Mouse (Mus musculus) intestine, embryonic 15.5 days (tissue): ENCODE measurements at regions not wholly inside any gene's neighbourhood (a gene's known extent, or its start where the extent isn't known, plus 50 kb on each side); places are given as distances from the start of the nearest gene placed in this dataset.

ENCODE experiments used
- ATAC-seq: fragments of 200-750 bp; cut with Nextera tagmentation; 2 replicates; pipeline ENCODE4 v1.8.0; 2017; ENCODE audit warnings: moderate TSS enrichment, moderate library complexity
- H3K27ac ChIP-seq: fragments of 300-500 bp; sonication (generic); 2 replicates; pipeline ENCODE4 v1.5.1; 2015; ENCODE audit warnings: mild to moderate bottlenecking, inconsistent platforms
- H3K27me3 ChIP-seq: fragments of 300-500 bp; sonication (generic); replicated peaks from 2 replicates; pipeline ENCODE4 v1.6.1; 2015; ENCODE audit warnings: inconsistent platforms
- H3K36me3 ChIP-seq: fragments of 300-500 bp; sonication (generic); 2 replicates; pipeline ENCODE4 v1.6.1; 2015; ENCODE audit warnings: inconsistent platforms
- H3K4me1 ChIP-seq: fragments of 300-500 bp; sonication (generic); replicated peaks from 2 replicates; pipeline ENCODE4 v1.6.1; 2015; ENCODE audit warnings: inconsistent platforms
- H3K4me2 ChIP-seq: fragments of 300-500 bp; sonication (generic); replicated peaks from 2 replicates; pipeline ENCODE4 v1.6.1; 2015; ENCODE audit warnings: mild to moderate bottlenecking, inconsistent platforms
- H3K4me3 ChIP-seq: fragments of 300-500 bp; sonication (generic); replicated peaks from 2 replicates; pipeline ENCODE4 v1.5.1; 2015; ENCODE audit warnings: inconsistent platforms
- H3K9ac ChIP-seq: fragments of 300-500 bp; sonication (generic); 2 replicates; pipeline ENCODE4 v1.6.1; 2015; ENCODE audit warnings: inconsistent platforms
- H3K9me3 ChIP-seq: fragments of 300-500 bp; sonication (generic); 2 replicates; pipeline ENCODE4 v1.6.1; 2016; ENCODE audit warnings: inconsistent platforms
- WGBS: fragments of 180-500 bp; shearing (Covaris S2); methylation state at CpG from one replicate; pipeline ENCODE4 v1.1.7; 2015; 5-methylcytosine and 5-hydroxymethylcytosine counted together

DNA sequence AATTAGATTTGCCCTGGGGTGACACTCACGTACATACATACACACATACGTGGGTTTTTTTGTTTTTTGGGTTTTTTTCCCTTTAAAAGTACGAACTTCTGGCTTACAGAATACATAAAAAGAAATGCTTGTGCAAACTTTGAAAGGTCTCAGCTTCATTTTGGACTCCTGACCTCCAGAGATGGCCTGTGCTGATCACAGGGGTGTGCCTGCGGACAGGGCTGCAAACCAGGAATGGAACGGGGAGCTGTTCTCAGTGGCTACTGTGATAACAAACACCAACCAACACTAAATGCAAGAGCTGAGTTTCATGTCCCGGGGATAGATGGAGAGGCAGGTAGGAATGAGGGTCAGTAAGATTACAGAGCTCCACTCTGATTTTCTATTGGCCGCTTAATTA is 134.3 kb upstream of the Man2a1 start:
- no peak for ATAC-seq
- Histone ChIP-seq H3K4me2 (no peak overlapping the region), H3K4me3 (no peak overlapping the region)

GRCm38 (mm10) chr17:64466746-64467145 is 133.8 kb upstream of the Man2a1 start:
- WGBS, result 84% methylated on average over 9 of the region's 9 CpGs
- H3K9me3 ChIP-seq, result no peaks in the 10 kb centered on the region
- no peaks in the 10 kb centered on the region for H3K36me3 ChIP-seq
- no peak overlapping the region for H3K4me3 ChIP-seq
- H3K4me2 ChIP-seq, result no peak overlapping the region
- no peaks in the 10 kb centered on the region for H3K27me3 ChIP-seq
- H3K9ac ChIP-seq, result no peak overlapping the region
- no peak overlapping the region for H3K27ac ChIP-seq
- H3K4me1 ChIP-seq, result no peaks in the 10 kb centered on the region
- ATAC-seq, result no peak

More for the DNA sequence above, 134.3 kb upstream of the Man2a1 start:
- Histone ChIP-seq H3K9me3 (no peaks in the 10 kb centered on the region), H3K9ac (no peak overlapping the region), H3K27me3 (no peaks in the 10 kb centered on the region), H3K36me3 (no peaks in the 10 kb centered on the region), H3K4me1 (no peaks in the 10 kb centered on the region), H3K27ac (no peak overlapping the region)
- WGBS, result 79% methylated on average over 7 of the region's 7 CpGs

GRCm38 (mm10) chr17:64467297-64467696 is 133.2 kb upstream of the Man2a1 start:
- H3K36me3 ChIP-seq, result no peaks in the 10 kb centered on the region
- no peaks in the 10 kb centered on the region for H3K27me3 ChIP-seq
- no peak overlapping the region for H3K4me3 ChIP-seq
- no peak overlapping the region for H3K4me2 ChIP-seq
- no peak overlapping the region for H3K9ac ChIP-seq
- H3K27ac ChIP-seq, result no peak overlapping the region
- ATAC-seq, result no peak
- H3K9me3 ChIP-seq, result no peaks in the 10 kb centered on the region
- 78% methylated on average over 10 of the region's 12 CpGs for WGBS
- H3K4me1 ChIP-seq, result no peaks in the 10 kb centered on the region

DNA sequence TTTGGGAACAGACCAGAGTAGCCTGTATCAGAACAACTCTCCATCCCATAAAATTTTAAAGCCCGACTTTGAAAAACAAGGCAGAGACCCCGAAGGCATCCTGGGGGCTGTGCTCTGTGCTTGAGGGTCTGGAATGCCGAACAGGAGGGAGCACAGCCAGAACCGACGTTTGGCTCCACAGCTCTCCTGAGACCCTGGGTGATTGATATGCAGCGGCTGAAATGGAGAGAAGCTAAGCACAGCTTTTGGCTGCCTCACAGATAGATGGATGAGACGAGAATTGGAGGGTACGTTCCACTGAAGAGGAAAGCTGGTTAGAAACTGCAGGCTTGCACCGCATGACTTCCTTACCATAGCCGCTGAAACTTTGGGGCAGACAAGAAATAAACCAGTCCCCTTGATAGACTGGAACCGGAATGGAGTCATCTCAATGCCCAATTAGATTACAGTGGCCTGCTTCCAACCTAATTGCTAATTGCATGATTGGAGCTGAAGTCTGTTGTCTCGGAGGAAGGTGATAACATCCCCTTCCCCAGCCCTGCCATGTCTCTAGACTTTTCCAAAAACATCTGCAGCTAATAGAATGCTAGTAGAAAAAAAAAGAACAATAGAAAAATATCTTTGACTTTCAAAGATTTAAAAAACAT is 130.7 kb upstream of the Man2a1 start:
- WGBS, result 39% methylated on average over 12 of the region's 12 CpGs
- no peak for ATAC-seq
- peak overlapping the region; percentile 3 for H3K4me2 ChIP-seq
- no peaks in the 10 kb centered on the region for H3K36me3 ChIP-seq
- no peak overlapping the region for H3K9ac ChIP-seq
- H3K4me1 ChIP-seq, result no peaks in the 10 kb centered on the region
- no peak overlapping the region for H3K4me3 ChIP-seq
- H3K27me3 ChIP-seq, result no peaks in the 10 kb centered on the region
- no peak overlapping the region for H3K27ac ChIP-seq
- H3K9me3 ChIP-seq, result no peaks in the 10 kb centered on the region

DNA sequence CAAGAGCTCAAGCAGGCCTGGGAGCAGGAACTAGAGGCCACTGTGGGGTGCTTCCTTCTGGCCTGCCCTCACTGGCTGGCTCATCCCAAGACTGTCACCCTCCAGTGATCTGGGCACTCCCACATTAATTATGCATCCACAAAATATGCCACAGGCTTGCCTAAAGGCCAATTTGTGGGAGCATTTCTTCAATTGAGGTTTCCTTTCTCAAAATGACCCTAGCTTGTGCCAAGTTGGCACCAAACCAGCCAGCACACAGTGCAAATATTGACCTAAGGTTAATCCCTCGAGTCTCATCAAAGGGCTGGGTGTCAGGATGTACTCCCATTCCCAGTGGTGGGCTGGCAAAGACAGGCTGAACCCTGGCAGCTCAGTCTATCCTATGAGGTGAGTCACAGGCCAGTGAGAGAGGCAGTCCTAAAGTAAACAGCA is 119.9 kb upstream of the Man2a1 start:
- peak; percentile 59; the same call in 1 of the 2 replicates for ATAC-seq

DNA sequence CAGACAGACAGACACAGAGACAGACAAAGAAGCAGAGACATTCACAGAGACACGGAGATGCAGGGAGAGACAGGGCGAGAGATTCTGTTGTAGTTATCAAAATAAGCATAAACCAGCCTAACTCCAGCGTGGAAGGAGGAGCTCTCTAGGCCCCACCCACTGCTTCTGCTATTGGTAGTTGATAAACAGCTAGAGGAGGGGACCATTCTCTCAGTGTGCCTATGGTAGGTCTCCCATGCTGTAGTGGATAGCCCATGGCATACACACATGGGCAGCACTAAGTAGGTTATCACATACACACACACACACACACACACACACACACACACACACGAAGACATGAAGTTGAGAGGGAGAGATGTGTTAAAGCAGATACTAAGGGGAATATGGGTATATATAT is 115.7 kb upstream of the Man2a1 start:
- ATAC-seq, result no peak
- Histone ChIP-seq H3K36me3 (no peaks in the 10 kb centered on the region), H3K9ac (no peak overlapping the region), H3K4me1 (no peaks in the 10 kb centered on the region), H3K27ac (no peak overlapping the region), H3K4me2 (no peak overlapping the region), H3K27me3 (no peaks in the 10 kb centered on the region), H3K9me3 (no peaks in the 10 kb centered on the region), H3K4me3 (no peak overlapping the region)
- WGBS, result 77% methylated on average over 4 of the region's 4 CpGs

More for the DNA sequence above, 119.9 kb upstream of the Man2a1 start:
- Histone ChIP-seq H3K27me3 (no peaks in the 10 kb centered on the region), H3K27ac (no peak overlapping the region), H3K36me3 (no peaks in the 10 kb centered on the region), H3K4me2 (no peak overlapping the region), H3K4me3 (no peak overlapping the region), H3K9me3 (no peaks in the 10 kb centered on the region), H3K4me1 (no peaks in the 10 kb centered on the region), H3K9ac (no peak overlapping the region)
- 25% methylated on average over 1 of the region's 1 CpGs for WGBS

- H3K4me2 ChIP-seq, result no peak overlapping the region
- H3K4me1 ChIP-seq, result no peaks in the 10 kb centered on the region
- no peak for ATAC-seq
- no peaks in the 10 kb centered on the region for H3K36me3 ChIP-seq
- 91% methylated on average over 2 of the region's 2 CpGs for WGBS
- no peak overlapping the region for H3K9ac ChIP-seq
- no peaks in the 10 kb centered on the region for H3K9me3 ChIP-seq
- no peak overlapping the region for H3K27ac ChIP-seq
- no peak overlapping the region for H3K4me3 ChIP-seq
- no peaks in the 10 kb centered on the region for H3K27me3 ChIP-seq
Measured at GRCm38 (mm10) chr17:64489769-64490335, 110.7 kb upstream of the Man2a1 start.

DNA sequence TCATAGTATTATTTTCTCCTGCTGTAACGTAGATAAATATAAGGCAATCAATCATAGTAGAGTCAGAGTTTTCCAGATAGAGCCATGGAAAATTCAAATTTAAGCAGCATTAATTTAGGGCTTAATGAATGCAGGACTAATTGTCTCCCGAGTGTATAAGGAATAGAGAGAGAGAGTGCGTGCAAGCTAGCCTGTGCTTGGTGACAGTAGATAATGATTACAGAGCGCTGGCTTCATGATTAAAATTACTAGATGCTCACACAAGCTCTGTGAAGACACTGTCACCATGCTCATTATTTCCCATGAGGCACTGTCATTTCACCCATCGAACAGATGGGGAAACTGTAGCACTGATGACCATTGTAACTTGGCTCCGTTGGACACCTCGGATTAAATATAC is 109.9 kb upstream of the Man2a1 start:
- no peak for ATAC-seq
- 92% methylated on average over 7 of the region's 7 CpGs for WGBS
- Histone ChIP-seq H3K27me3 (no peaks in the 10 kb centered on the region), H3K27ac (no peak overlapping the region), H3K4me3 (no peak overlapping the region), H3K36me3 (no peaks in the 10 kb centered on the region), H3K9me3 (no peaks in the 10 kb centered on the region), H3K4me1 (no peaks in the 10 kb centered on the region), H3K4me2 (no peak overlapping the region), H3K9ac (no peak overlapping the region)

GRCm38 (mm10) chr17:64491922-64492353 is 108.6 kb upstream of the Man2a1 start:
- no peak overlapping the region for H3K27ac ChIP-seq
- H3K4me3 ChIP-seq, result no peak overlapping the region
- WGBS, result 35% methylated on average over 9 of the region's 10 CpGs
- no peak overlapping the region for H3K9ac ChIP-seq
- H3K9me3 ChIP-seq, result no peaks in the 10 kb centered on the region
- no peak overlapping the region for H3K4me2 ChIP-seq
- no peaks in the 10 kb centered on the region for H3K4me1 ChIP-seq
- no peaks in the 10 kb centered on the region for H3K27me3 ChIP-seq
- peak; percentile 83 for ATAC-seq
- H3K36me3 ChIP-seq, result no peaks in the 10 kb centered on the region

DNA sequence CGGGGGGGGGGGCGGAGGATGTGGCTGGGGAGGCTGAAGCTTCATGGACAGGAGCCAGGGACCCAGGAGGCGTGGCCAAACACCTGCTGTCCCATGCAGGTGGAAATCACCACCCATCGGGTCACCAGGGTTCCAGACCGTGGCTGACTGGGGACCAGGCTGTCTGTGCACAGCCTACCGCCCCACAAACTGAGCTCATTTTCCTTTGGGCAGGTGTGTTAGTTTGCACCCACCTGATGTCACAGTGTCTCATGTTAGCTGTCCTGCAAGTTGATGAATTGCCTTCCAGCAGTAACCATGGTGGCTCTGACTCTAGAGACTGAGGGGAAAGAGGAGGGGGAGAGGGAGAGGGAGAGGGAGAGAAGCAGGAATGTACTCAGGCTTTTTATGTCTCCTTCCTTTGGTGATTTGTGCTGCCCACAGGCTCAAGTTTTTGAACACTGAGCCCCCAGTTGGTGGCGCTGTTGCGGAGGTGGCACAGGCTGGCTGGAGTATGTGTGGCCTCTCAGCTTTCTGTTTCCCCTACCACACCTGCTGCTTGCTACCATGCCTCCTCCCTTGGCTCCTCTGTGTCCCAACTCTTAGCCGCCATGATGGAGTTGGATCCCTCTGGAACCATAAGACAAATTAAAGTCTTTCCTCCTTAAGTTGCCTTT is 107.8 kb upstream of the Man2a1 start:
- no peak overlapping the region for H3K9ac ChIP-seq
- H3K4me1 ChIP-seq, result no peaks in the 10 kb centered on the region
- H3K4me3 ChIP-seq, result no peak overlapping the region
- no peaks in the 10 kb centered on the region for H3K27me3 ChIP-seq
- H3K27ac ChIP-seq, result no peak overlapping the region
- no peaks in the 10 kb centered on the region for H3K36me3 ChIP-seq
- H3K9me3 ChIP-seq, result no peaks in the 10 kb centered on the region
- H3K4me2 ChIP-seq, result no peak overlapping the region
- 49% methylated on average over 7 of the region's 9 CpGs for WGBS
- ATAC-seq, result 0 out of 2 replicates have a peak, but pooled peaks have one; percentile 36

DNA sequence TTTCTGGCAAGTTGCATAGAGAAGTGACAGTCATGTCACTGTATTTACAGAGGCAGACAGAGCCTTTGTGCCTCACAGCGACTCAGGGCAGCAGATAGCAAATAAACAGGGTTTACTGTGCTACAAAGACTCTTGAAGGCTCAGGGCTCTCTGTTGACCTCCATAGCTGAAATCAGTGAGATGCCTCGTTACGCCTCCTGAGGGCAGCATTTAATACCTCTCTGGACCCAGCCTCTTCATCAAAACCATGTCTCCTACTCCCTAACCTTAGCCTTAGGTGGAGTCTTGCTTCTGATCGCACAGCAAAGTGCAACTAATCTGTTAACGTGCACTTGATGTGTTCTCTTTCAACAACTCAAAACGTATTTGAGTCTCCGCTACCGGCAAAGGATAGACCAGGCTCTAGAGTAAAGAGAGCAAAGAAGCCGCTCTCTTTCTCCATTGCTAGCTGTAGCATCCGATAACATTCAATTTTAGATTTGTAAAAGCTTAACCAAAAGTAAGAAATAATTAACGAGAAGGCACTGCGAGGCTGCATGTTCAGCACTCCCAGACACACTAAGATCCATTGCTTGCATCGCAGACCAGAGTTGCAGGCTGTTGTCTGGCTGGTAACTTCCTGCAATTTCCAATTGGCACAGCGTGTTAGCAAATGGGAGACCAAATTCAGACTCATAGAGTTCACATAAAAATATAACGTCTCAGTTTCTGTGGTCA is 101.1 kb upstream of the Man2a1 start:
- 55% methylated on average over 15 of the region's 15 CpGs for WGBS
- Histone ChIP-seq H3K4me3 (no peak overlapping the region), H3K36me3 (no peaks in the 10 kb centered on the region), H3K9ac (no peak overlapping the region), H3K4me1 (no peaks in the 10 kb centered on the region), H3K9me3 (no peaks in the 10 kb centered on the region), H3K27ac (no peak overlapping the region), H3K27me3 (no peaks in the 10 kb centered on the region), H3K4me2 (no peak overlapping the region)
- ATAC-seq, result no peak

DNA sequence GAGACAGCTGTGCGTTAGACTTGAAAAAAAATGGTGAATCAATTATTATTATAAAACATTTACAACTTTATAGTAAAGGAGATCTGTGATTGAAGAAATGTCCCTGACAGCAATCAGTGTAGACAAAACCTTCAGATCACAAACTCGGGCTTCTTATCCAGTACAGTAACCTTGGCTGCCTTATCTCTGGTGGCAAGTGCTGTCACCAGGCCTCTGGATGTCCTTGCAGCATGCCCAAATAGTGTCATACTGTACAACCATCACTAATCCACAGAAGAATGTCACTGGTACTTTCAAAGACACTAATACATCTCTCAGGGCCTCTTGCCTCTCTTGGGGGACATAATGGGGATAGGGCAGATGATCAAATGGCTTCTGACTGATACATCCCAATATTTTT is 98.2 kb upstream of the Man2a1 start:
- no peaks in the 10 kb centered on the region for H3K36me3 ChIP-seq
- no peak overlapping the region for H3K4me3 ChIP-seq
- no peak for ATAC-seq
- no peak overlapping the region for H3K4me2 ChIP-seq
- H3K27ac ChIP-seq, result no peak overlapping the region
- no peaks in the 10 kb centered on the region for H3K27me3 ChIP-seq
- H3K9ac ChIP-seq, result no peak overlapping the region
- no peaks in the 10 kb centered on the region for H3K4me1 ChIP-seq
- WGBS, result 79% methylated on average over 2 of the region's 2 CpGs
- H3K9me3 ChIP-seq, result no peaks in the 10 kb centered on the region
